Mouse (Mus musculus): ENCODE results near the gene Rnf11. TPM values are rescaled to one million over a fixed set of nuclear protein-coding genes. Genes with fewer than 3 reads are reported as not detected.
"Not testable (repeated sequence)": the region's sequence is repeated elsewhere in the genome, so short reads cannot be mapped to it uniquely, and the experiment has no call there.

The Rnf11 gene
- total and polyA plus RNA-seq, 3 experiments: 11.9 to 30.9 (median 13.7) TPM

DNA sequence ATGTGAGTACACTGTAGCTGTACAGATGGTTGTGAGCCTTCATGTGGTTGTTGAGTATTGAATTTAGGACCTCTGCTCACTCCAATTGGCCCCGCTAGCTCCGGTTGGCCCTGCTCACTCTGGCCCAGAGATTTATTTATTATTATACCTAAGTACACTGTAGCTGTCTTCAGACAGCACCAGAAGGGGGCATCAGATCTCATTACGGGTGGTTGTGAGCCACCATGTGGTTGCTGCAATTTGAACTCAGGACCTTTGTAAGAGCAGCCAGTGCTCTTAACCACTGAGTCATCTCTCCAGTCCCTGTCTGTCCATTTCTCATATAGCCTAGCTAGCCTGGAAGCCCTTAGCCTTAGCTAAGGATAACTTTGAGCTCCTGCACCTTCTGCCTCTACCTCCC is 79.6 kb downstream of the Rnf11 start:
- H3K27ac ChIP-seq (ENCODE audit: insufficient read depth, low read depth); H3K79me2 ChIP-seq (replicated peaks; ENCODE audit: control insufficient read depth, extremely low read depth, insufficient read depth, poor library complexity, severe bottlenecking); H3K27me3 ChIP-seq (replicated peaks); DNase-seq (ENCODE audit: extremely low read depth); H3K36me3 ChIP-seq (replicated peaks in 1 of 2; ENCODE audit: control insufficient read depth in 1 of 2, insufficient read depth in 1 of 2, low read length in 1 of 2); H3K9ac ChIP-seq (ENCODE audit: insufficient read depth, low read depth); H3K4me2 ChIP-seq (ENCODE audit: insufficient read depth, low read depth, poor library complexity, severe bottlenecking); H3K9me3 ChIP-seq (replicated peaks; ENCODE audit: low read length); dilution Hi-C loops (cut with MboI; ENCODE audit: extremely low pct_ligation_motif_present, extremely low pct_unique_long_range_greater_than_20kb, low sequenced_read_pairs); in situ Hi-C loops (cut with MboI; ENCODE audit: low pct_ligation_motif_present, low pct_unique_long_range_greater_than_20kb, low sequenced_read_pairs); H3K4me3 ChIP-seq (replicated peaks in 1 of 3; ENCODE audit: low read depth in 2 of 3, low read length in 2 of 3, poor library complexity in 1 of 3): not testable (repeated sequence)
- peaks cover 0 to 23% of the 10 kb centered on the region in 2 experiments; a peak in 2 of 4 replicates for H3K4me1 ChIP-seq (ENCODE audit: control insufficient read depth in 1 of 2, insufficient read depth in 2 of 2)
- TF ChIP-seq CTCF (conservative IDR thresholded peaks at IDR 0.05 in 1 of 2, IDR thresholded peaks at IDR 0.05 in 1 of 2; ENCODE audit: low read depth in 2 of 2, low read length in 2 of 2): peak in 1 of 2 experiments; percentile 39; a peak in 2 of 4 replicates

DNA sequence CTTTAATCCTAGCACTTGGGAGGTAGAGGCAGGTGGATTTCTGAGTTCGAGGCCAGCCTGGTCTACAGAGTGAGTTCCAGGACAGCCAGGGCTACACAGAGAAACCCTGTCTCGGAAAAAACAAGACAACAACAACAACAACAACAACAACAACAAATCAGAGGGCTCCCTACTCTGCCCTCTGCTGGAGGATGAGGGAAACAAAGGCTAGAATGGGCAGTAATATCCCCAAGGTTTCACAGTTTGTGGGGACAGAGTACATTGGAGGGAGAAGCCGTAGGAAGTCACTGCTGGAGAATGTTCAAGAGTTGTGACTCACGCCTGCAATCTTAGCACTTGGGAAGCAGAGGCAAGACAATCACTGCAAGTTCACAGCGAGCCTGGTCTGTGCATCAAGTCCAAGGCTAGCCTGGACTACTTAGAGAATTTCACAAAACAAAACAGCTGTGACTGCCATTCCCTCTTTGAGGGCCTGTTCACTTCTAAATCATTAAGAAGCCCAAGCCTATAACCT is 83.3 kb downstream of the Rnf11 start:
- Histone ChIP-seq H3K4me2 (ENCODE audit: insufficient read depth, low read depth, poor library complexity, severe bottlenecking) (no peak overlapping the region), H3K27ac (ENCODE audit: insufficient read depth, low read depth) (no peak overlapping the region), H3K9me3 (replicated peaks; ENCODE audit: low read length) (no peaks in the 10 kb centered on the region), H3K4me1 (ENCODE audit: control insufficient read depth in 1 of 2, insufficient read depth in 2 of 2) (peaks cover 0 to 13% of the 10 kb centered on the region in 2 experiments; a peak in 2 of 4 replicates), H3K9ac (ENCODE audit: insufficient read depth, low read depth) (no peak overlapping the region), H3K27me3 (replicated peaks) (no peaks in the 10 kb centered on the region), H3K4me3 (replicated peaks in 1 of 3; ENCODE audit: low read depth in 2 of 3, low read length in 2 of 3, poor library complexity in 1 of 3) (no peak overlapping the region), H3K36me3 (replicated peaks in 1 of 2; ENCODE audit: control insufficient read depth in 1 of 2, insufficient read depth in 1 of 2, low read length in 1 of 2) (peaks cover 0 to 3% of the 10 kb centered on the region in 2 experiments), H3K79me2 (replicated peaks; ENCODE audit: control insufficient read depth, extremely low read depth, insufficient read depth, poor library complexity, severe bottlenecking) (no peaks in the 10 kb centered on the region)
- TF ChIP-seq USF1 (IDR thresholded peaks at IDR 0.05; ENCODE audit: low read depth, low read length): no peak
- TF ChIP-seq CTCF (conservative IDR thresholded peaks at IDR 0.05 in 1 of 2, IDR thresholded peaks at IDR 0.05 in 1 of 2; ENCODE audit: low read depth in 2 of 2, low read length in 2 of 2): peak; percentile 13 to 29; a peak in 1 of 4 replicates
- DNase-seq (ENCODE audit: extremely low read depth): no peak
- in situ Hi-C loops (cut with MboI; ENCODE audit: low pct_ligation_motif_present, low pct_unique_long_range_greater_than_20kb, low sequenced_read_pairs) (no loop called here), dilution Hi-C loops (cut with MboI; ENCODE audit: extremely low pct_ligation_motif_present, extremely low pct_unique_long_range_greater_than_20kb, low sequenced_read_pairs) (no loop called here)

Other genes with a start within 250 kb of the Rnf11 start
- gene Eps15, start 204.5 kb downstream of the Rnf11 start, total RNA-seq (2012; rRNA removed): 23.4 and 24.8 TPM in 2 replicates
- gene Eps15, start 204.5 kb downstream of the Rnf11 start, total RNA-seq (2014; rRNA removed): 39.6 and 41.5 TPM in 2 replicates
- gene Eps15, start 204.5 kb downstream of the Rnf11 start, polyA plus RNA-seq (2012; ENCODE audit: insufficient read length, low read depth): 54.5 and 60.4 TPM in 2 replicates
- 0.29 and 0.30 TPM in 2 replicates for gene Ttc39a, start 78.1 kb downstream of the Rnf11 start, total RNA-seq (2012; rRNA removed)
- gene Ttc39a, start 78.1 kb downstream of the Rnf11 start, total RNA-seq (2014; rRNA removed): 0.32 and 0.36 TPM in 2 replicates
- 0.64 and 0.90 TPM in 2 replicates for gene Ttc39a, start 78.1 kb downstream of the Rnf11 start, polyA plus RNA-seq (2012; ENCODE audit: insufficient read length, low read depth)
- not detected in 2 replicates for gene 4930522H14Rik, start 46.6 kb upstream of the Rnf11 start, total RNA-seq (2012; rRNA removed)
- gene 4930522H14Rik, start 46.6 kb upstream of the Rnf11 start, total RNA-seq (2014; rRNA removed): not detected in 2 replicates
- gene 4930522H14Rik, start 46.6 kb upstream of the Rnf11 start, polyA plus RNA-seq (2012; ENCODE audit: insufficient read length, low read depth): not detected in 2 replicates
- 15.0 and 16.1 TPM in 2 replicates for gene Cdkn2c, start 182.5 kb upstream of the Rnf11 start, total RNA-seq (2012; rRNA removed)
- 12.8 and 14.1 TPM in 2 replicates for gene Cdkn2c, start 182.5 kb upstream of the Rnf11 start, total RNA-seq (2014; rRNA removed)
- gene Cdkn2c, start 182.5 kb upstream of the Rnf11 start, polyA plus RNA-seq (2012; ENCODE audit: insufficient read length, low read depth): 6.8 and 7.1 TPM in 2 replicates
- gene Faf1, start 191.9 kb upstream of the Rnf11 start, total RNA-seq (2012; rRNA removed): 34.9 and 35.8 TPM in 2 replicates
- gene Faf1, start 191.9 kb upstream of the Rnf11 start, total RNA-seq (2014; rRNA removed): 52.8 and 65.5 TPM in 2 replicates
- 38.2 and 38.4 TPM in 2 replicates for gene Faf1, start 191.9 kb upstream of the Rnf11 start, polyA plus RNA-seq (2012; ENCODE audit: insufficient read length, low read depth)

Data from CH12.LX (cell line).